Mouse (Mus musculus): ENCODE data around the gene Fmnl2. TPM values are rescaled to one million over a fixed set of nuclear protein-coding genes. Genes with fewer than 3 reads are reported as not detected.

Gene Fmnl2
- polyA plus RNA-seq, 1 experiment from 2014 or later, result 15.1 TPM

DNA sequence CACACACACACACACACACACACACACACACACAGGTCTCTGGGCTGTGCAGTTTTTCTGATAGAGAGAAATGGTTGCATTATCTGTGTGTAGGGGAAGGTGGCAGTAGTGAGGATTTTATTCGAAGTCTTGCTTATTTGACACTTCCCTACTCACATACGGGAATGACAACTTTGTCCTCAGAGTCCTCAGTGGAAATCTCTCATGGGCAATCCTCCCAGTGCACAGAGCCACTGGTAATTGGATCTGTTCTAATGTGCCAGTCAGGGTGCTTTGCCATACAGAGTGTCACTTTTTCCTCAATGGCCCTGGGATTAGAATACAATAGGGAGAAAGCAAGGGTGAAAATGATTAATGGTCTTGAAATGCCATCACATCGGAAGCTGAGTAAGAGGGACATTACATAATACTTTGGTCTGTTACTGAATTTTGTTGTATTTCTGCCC is 141.9 kb downstream of the Fmnl2 start:
- Histone ChIP-seq H3K9me3 (replicated peaks) (no peaks in the 10 kb centered on the region), H3K36me3 (no peaks in the 10 kb centered on the region), H3K4me3 (no peak overlapping the region), H3K9ac (no peak overlapping the region), H3K4me1 (no peaks in the 10 kb centered on the region), H3K4me2 (replicated peaks) (no peak overlapping the region), H3K27me3 (no peaks in the 10 kb centered on the region), H3K27ac (no peak overlapping the region)
- no peak for ATAC-seq (ENCODE audit: low FRiP score)
- 46% methylated on average over 3 of the region's 3 CpGs for WGBS

DNA sequence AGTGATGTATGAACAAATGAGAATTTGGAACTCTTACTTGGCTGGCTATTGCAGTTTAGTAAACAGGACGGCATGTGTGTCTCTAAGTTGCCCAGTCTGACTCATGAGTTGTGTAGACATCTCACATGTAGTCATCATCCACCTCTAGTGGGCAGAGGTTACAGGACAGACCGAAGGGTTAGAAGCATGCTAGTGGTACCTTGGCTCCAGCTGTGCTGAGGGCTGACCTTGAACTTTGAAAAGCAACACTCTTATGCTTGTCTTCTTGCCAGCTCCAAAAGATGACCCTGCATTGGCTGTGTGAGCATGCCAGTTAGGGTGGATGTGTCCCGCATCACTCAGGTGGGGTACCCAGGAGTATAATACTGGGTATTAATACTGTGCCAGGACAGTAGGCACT is 142.8 kb downstream of the Fmnl2 start:
- ATAC-seq (ENCODE audit: low FRiP score), result no peak
- H3K9ac ChIP-seq, result no peak overlapping the region
- H3K27ac ChIP-seq, result no peak overlapping the region
- no peak overlapping the region for H3K4me3 ChIP-seq
- no peaks in the 10 kb centered on the region for H3K9me3 ChIP-seq (replicated peaks)
- 98% methylated on average over 3 of the region's 3 CpGs for WGBS
- no peak overlapping the region for H3K4me2 ChIP-seq (replicated peaks)
- H3K4me1 ChIP-seq, result no peaks in the 10 kb centered on the region
- no peaks in the 10 kb centered on the region for H3K27me3 ChIP-seq
- no peaks in the 10 kb centered on the region for H3K36me3 ChIP-seq

DNA sequence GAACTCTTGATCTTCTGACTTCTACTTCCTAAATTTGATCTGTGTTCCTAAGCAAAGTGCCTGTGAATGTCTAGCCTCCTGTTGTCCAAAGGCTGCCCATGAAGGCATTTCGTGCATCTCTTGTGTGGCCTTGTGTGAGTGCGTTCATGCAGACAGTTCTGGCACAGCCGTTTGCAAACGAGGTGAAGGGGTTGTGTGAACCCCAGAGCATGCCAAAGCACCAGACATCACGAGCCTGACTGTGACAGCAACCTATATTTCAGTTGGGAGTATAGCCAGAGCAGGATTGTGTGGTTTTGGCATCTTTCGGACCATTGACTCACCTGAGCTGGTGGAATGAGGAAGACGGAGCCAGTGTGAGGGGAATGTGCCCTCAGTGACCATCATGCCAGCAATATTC is 148.5 kb downstream of the Fmnl2 start:
- Histone ChIP-seq H3K4me3 (no peak overlapping the region), H3K4me1 (peaks cover 12% of the 10 kb centered on the region), H3K36me3 (no peaks in the 10 kb centered on the region), H3K9ac (no peak overlapping the region), H3K4me2 (replicated peaks) (no peak overlapping the region), H3K27me3 (no peaks in the 10 kb centered on the region), H3K9me3 (replicated peaks) (no peaks in the 10 kb centered on the region), H3K27ac (no peak overlapping the region)
- 73% methylated on average over 7 of the region's 7 CpGs for WGBS
- ATAC-seq (ENCODE audit: low FRiP score), result no peak

DNA sequence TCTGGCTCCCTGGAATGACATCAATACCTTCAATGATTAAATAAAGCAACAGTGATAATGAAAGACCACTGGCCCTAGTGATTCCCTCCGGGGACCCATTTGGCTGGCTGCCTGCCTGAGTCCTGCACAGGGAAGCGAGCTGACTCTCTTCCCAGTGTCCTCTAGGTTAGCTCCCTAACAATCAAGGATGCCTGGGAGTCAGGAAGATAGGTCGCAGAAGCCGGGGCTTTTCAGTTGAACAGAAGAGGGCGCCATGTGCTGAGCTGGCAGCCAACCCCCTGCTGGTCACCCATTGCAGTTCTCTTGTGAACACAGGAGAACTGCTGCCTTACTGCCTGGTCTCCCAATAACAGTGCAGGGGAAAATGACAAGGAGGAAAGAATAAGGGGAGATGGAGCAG is 149.5 kb downstream of the Fmnl2 start:
- Histone ChIP-seq H3K4me3 (no peak overlapping the region), H3K27ac (no peak overlapping the region), H3K9me3 (replicated peaks) (no peaks in the 10 kb centered on the region), H3K9ac (no peak overlapping the region), H3K4me2 (replicated peaks) (no peak overlapping the region), H3K4me1 (peaks cover 20% of the 10 kb centered on the region), H3K36me3 (no peaks in the 10 kb centered on the region), H3K27me3 (no peaks in the 10 kb centered on the region)
- peak; percentile 64; the same call in 1 of the 2 replicates for ATAC-seq (ENCODE audit: low FRiP score)
- 16% methylated on average over 5 of the region's 5 CpGs for WGBS

DNA sequence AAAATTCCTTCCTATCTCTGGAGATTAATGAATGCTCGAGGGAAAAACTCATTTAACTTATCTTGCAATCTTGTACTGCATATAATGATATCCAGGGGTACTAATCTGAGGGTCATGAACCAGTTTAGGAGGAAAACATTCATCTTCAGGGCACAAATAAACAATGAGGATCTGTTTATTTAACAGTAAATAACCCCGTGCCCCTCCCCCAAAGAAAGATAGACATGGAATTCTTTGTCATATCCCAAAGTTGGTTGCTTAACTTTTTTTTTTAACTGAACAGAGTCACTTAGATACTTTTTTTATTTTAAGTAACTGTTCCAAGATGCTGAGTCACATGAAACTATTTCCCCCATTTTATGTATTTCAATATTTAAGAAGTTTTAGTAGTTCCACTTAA is 155.4 kb downstream of the Fmnl2 start:
- H3K9ac ChIP-seq, result no peak overlapping the region
- H3K4me1 ChIP-seq, result peaks cover 17% of the 10 kb centered on the region
- 79% methylated on average over 2 of the region's 2 CpGs for WGBS
- H3K9me3 ChIP-seq (replicated peaks), result no peaks in the 10 kb centered on the region
- H3K4me2 ChIP-seq (replicated peaks), result no peak overlapping the region
- H3K27me3 ChIP-seq, result no peaks in the 10 kb centered on the region
- H3K36me3 ChIP-seq, result no peaks in the 10 kb centered on the region
- no peak overlapping the region for H3K4me3 ChIP-seq
- no peak overlapping the region for H3K27ac ChIP-seq
- ATAC-seq (ENCODE audit: low FRiP score), result no peak

DNA sequence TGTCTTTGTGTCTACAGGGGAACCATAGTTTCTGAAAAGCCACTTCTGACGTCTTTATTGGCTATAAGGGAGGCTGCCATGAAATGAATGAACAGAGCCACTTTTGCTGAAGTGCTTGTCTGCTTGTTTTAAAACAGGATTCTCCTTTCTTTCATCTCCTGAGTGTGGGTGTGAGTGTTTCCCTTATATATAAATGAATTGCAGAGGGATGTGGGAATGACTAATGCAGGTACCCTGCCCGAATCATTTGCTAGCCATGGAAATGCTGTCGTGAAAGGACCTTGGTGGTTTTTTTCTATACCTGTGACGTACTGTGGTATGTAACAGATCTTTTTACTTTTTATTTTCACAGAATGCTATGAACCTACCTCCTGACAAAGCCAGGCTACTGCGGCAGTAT is 156.8 kb downstream of the Fmnl2 start:
- H3K4me1 ChIP-seq, result peaks cover 17% of the 10 kb centered on the region
- H3K4me3 ChIP-seq, result no peak overlapping the region
- H3K9ac ChIP-seq, result no peak overlapping the region
- no peak overlapping the region for H3K4me2 ChIP-seq (replicated peaks)
- ATAC-seq (ENCODE audit: low FRiP score), result no peak
- no peaks in the 10 kb centered on the region for H3K27me3 ChIP-seq
- H3K9me3 ChIP-seq (replicated peaks), result no peaks in the 10 kb centered on the region
- WGBS, result 82% methylated on average over 5 of the region's 5 CpGs
- no peaks in the 10 kb centered on the region for H3K36me3 ChIP-seq
- no peak overlapping the region for H3K27ac ChIP-seq

DNA sequence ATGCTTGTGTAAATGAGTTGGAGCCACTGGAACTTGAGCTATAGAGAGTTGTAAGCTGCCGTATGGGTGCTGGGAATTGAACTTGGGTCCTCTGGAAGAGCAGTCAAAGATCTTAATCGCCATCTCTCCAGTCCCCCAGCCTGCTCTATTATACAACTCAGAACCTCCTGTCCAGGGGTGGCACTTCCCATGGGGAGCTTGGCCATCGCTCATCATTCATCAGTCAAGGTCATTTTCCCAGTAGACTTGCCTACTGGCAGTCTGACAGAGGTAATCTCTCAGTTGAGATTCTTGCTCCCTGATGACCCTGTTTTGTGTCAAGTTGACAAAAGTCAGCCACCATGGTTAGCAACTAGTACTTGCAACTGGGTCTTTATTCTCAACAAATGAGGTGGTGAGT is 165.3 kb downstream of the Fmnl2 start:
- no peak for ATAC-seq (ENCODE audit: low FRiP score)
- 92% methylated on average over 3 of the region's 3 CpGs for WGBS
- no peak overlapping the region for H3K4me2 ChIP-seq (replicated peaks)

DNA sequence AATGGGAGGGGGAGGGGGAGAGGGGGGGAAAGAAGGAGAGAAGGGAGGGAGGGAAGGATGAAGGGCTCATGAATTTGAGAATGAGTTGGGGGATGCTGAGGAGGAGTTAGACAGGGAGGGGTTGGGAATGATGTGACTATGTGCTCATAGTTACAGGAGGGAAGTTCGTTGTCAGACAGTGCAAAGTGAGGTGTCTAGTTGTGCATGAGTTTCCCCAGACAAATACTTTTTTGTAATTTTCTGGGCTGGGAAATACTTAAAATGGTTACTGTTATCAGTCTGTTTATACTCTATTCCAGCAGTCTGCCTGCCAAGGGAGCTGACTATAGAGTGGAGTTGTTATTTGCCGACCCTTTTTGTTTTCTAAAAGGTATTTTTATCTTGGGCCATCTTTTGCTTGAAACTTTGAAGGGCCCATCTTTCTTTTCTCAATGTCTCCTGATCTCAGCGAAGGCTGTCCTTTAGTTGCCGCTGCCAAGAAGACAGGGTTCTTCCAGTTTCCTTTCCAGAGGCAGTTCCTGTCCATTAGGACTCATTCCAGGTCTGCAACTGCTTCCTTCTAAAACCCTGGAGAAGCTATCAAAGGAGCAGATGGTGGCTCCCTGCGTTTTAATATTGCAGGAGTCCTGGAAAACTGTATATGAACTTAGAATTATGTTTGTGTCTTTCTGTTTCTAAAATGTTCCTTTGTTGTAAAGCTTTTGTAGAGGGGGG is 168.6 kb downstream of the Fmnl2 start:
- Histone ChIP-seq H3K4me1 (peaks cover 7% of the 10 kb centered on the region), H3K36me3 (no peaks in the 10 kb centered on the region), H3K27me3 (no peaks in the 10 kb centered on the region), H3K27ac (no peak overlapping the region), H3K9me3 (replicated peaks) (no peaks in the 10 kb centered on the region), H3K4me3 (no peak overlapping the region), H3K4me2 (replicated peaks) (no peak overlapping the region), H3K9ac (no peak overlapping the region)
- no peak for ATAC-seq (ENCODE audit: low FRiP score)
- WGBS, result 91% methylated on average over 5 of the region's 5 CpGs

More for the DNA sequence above, 165.3 kb downstream of the Fmnl2 start:
- Histone ChIP-seq H3K27ac (no peak overlapping the region), H3K27me3 (no peaks in the 10 kb centered on the region), H3K4me3 (no peak overlapping the region), H3K4me1 (no peaks in the 10 kb centered on the region), H3K9ac (no peak overlapping the region), H3K9me3 (replicated peaks) (no peaks in the 10 kb centered on the region), H3K36me3 (no peaks in the 10 kb centered on the region)

DNA sequence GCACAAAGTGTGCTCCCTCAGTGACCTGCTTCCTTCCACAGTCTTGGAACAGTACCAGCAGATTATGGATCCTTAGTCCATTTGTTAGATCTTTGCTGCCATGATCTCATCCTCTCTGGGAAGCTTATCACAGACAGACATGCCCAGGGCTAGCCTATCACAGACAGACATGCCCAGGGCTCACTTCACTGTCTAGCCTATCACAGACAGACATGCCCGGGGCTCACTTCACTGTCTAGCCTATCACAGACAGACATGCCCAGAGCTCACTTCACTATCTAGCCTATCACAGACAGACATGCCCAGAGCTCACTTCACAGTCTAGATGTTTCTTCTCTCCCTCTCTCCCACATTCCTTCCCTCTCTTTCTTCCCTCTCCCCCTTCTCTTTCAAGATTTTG is 171.2 kb downstream of the Fmnl2 start:
- Histone ChIP-seq H3K27me3 (no peaks in the 10 kb centered on the region), H3K4me2 (replicated peaks) (no peak overlapping the region), H3K4me3 (no peak overlapping the region), H3K4me1 (peaks cover 7% of the 10 kb centered on the region), H3K9me3 (replicated peaks) (no peaks in the 10 kb centered on the region), H3K27ac (no peak overlapping the region), H3K9ac (no peak overlapping the region), H3K36me3 (no peaks in the 10 kb centered on the region)
- 71% methylated on average over 1 of the region's 1 CpGs for WGBS
- 0 out of 2 replicates have a peak, but pooled peaks have one; percentile 46 for ATAC-seq (ENCODE audit: low FRiP score)

DNA sequence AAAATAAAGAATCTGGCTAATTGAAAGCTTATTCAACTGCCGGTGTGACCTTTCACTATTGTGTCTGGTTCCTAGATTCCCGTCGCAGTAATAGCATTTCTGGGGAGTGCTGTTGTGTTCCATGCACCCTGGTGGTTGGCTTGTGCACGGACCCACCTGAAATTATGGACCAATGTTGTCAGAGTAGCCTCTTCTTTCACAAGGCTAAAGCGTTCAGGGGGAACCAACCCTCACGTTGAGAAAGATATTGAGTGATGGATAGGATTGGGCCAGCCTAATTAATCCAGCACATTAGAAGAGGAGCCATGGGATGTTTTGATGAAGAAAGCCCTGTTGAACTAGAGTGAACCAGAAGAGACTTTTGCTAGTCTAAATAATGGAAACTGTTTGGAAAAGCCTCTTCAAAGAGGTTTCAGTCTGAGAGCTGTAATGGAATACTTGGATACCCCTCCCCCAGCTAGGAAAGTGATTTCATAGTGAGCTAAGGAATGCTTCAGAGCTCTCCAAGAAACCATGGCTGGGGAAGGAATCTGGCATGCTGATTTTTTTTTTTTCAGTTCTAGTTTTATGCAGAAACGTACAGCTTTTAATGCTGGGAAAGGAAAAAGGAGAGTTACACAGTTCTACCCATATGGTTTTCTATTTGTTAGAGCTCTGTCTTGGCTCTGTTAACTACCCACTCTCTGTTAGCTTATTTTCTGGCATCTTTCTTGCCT is 172.2 kb downstream of the Fmnl2 start:
- no peak for ATAC-seq (ENCODE audit: low FRiP score)
- Histone ChIP-seq H3K4me1 (peaks cover 7% of the 10 kb centered on the region), H3K9me3 (replicated peaks) (no peaks in the 10 kb centered on the region), H3K27ac (peak overlapping the region; percentile 53; the same call in 1 of the 2 replicates), H3K9ac (no peak overlapping the region), H3K27me3 (no peaks in the 10 kb centered on the region), H3K4me3 (no peak overlapping the region), H3K4me2 (replicated peaks) (no peak overlapping the region), H3K36me3 (no peaks in the 10 kb centered on the region)
- 42% methylated on average over 7 of the region's 7 CpGs for WGBS

DNA sequence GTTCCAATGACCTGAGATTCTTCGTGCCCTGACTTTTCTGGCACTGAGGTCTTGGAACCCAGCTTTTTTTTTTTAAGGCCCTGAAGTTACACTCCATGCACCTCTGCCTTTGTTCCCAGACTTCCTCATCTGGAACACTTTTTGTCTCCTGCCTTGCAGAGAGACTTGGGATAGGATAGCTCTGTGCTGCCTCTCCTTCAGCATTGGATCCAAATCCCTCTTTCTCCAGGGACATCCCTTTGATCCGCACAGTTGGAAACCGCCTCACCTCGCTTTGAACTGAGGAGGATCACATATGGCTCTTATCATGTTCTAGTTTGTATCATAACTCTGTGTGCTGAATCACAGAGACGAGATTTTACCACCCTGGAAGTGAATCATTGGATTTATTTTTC is 172.8 kb downstream of the Fmnl2 start:
- H3K9ac ChIP-seq, result no peak overlapping the region
- no peaks in the 10 kb centered on the region for H3K9me3 ChIP-seq (replicated peaks)
- H3K4me2 ChIP-seq (replicated peaks), result no peak overlapping the region
- H3K36me3 ChIP-seq, result no peaks in the 10 kb centered on the region
- 67% methylated on average over 5 of the region's 5 CpGs for WGBS
- peaks cover 7% of the 10 kb centered on the region for H3K4me1 ChIP-seq
- H3K4me3 ChIP-seq, result no peak overlapping the region
- H3K27me3 ChIP-seq, result no peaks in the 10 kb centered on the region
- ATAC-seq (ENCODE audit: low FRiP score), result no peak
- H3K27ac ChIP-seq, result peak overlapping the region; percentile 53

DNA sequence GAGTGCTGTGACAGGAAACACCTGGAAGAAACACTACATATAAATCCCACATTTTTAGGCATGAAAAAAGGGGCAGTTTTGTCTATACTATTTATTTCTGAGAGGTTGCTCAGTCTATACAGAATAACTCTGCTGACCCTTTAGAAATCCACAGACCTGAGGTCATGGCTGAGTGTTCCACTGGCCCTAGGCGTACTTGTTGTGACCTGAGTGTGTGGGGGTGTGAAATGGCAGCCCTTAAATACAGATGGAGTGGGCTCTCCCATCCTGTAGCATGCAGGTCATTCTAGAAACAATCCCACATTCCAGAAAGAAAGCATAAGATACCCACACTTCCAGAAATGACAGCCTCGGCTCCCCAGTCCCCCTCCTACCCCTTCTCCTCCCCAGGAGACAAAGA is 180.6 kb downstream of the Fmnl2 start:
- H3K9me3 ChIP-seq (replicated peaks), result no peaks in the 10 kb centered on the region
- H3K9ac ChIP-seq, result 0 out of 2 replicates have a peak overlapping the region, but pooled peaks have one; percentile 18
- H3K4me2 ChIP-seq (replicated peaks), result no peak overlapping the region
- no peak overlapping the region for H3K4me3 ChIP-seq
- WGBS, result 40% methylated on average over 2 of the region's 2 CpGs
- H3K4me1 ChIP-seq, result peaks cover 19% of the 10 kb centered on the region
- no peaks in the 10 kb centered on the region for H3K27me3 ChIP-seq
- ATAC-seq (ENCODE audit: low FRiP score), result peak; percentile 14; the same call in 1 of the 2 replicates
- peak overlapping the region; percentile 67 for H3K27ac ChIP-seq
- H3K36me3 ChIP-seq, result peaks cover 9% of the 10 kb centered on the region; the same call in 1 of the 2 replicates

Measured in hindbrain, embryonic 12.5 days (tissue).